Mouse (Mus musculus) erythroblast, embryonic 14.5 days (primary cell): ENCODE results near the gene Ube3c.

Experiments used
- GATA1 ChIP-seq: IDR thresholded peaks from 2 replicates; pipeline ENCODE4 v1.6.1; 2012; ENCODE audit warnings: low read length, inconsistent platforms, mixed read lengths
- TAL1 ChIP-seq: IDR thresholded peaks from 3 replicates; pipeline ENCODE4 v1.6.1; 2012; ENCODE audit warnings: low read length, inconsistent platforms, mixed read lengths

DNA sequence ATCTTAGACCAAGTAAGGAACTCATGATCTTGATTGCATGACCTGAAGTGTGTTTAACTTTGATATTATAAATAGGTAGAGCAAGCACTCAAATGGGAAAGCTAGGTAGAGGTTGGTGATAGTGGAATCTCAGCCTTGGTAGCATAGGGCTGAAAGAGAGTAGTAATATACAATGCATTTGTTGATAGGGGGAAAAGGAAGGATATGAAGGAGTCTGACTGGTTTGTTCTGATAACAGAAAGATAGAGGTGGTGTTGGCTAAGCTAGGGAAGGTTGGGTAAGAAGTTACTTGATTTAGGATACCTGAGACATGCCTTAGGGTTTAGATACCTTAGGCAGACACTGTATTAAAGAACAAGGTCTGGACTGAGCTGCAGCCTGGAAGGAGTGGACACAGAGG is 82.7 kb downstream of the Ube3c start:
- TF ChIP-seq GATA1 (no peak), TAL1 (no peak)
